Mouse (Mus musculus) spleen, adult 10 weeks (tissue): ENCODE data around the gene Blzf1. TPM values are rescaled to one million over a fixed set of nuclear protein-coding genes. Genes with fewer than 3 reads are reported as not detected.

Experiments
- polyA plus RNA-seq: library from polyadenylated mRNA; stranded (reverse); fragments of 350-450 nt; fragmentation: Illumina TruSeq; extraction: RNeasy Lipid Tissue Mini Kit (QIAGEN cat#74804); gene quantifications from one replicate; pipeline ENCODE4 v1.2.3, GENCODE M21; 2015; ENCODE audit warnings: low replicate concordance; ENCODE audit not compliant: insufficient read depth

Gene Blzf1
- polyA plus RNA-seq = 18.9 TPM

GRCm38 (mm10) chr1:164307124-164307751, at the start of gene Blzf1:
TSS of gene Blzf1 (minus strand) at chr1:164307489.

GRCm38 (mm10) chr1:164303821-164304220, 3.5 kb downstream of the Blzf1 start, which contains the start of gene Nme7:
TSS of gene Nme7 (plus strand) at chr1:164304121.

GRCm38 (mm10) chr1:164275455-164275954, 31.8 kb downstream of the Blzf1 start, which contains the start of gene Ccdc181:
TSS of gene Ccdc181 (plus strand) at chr1:164275585.

DNA sequence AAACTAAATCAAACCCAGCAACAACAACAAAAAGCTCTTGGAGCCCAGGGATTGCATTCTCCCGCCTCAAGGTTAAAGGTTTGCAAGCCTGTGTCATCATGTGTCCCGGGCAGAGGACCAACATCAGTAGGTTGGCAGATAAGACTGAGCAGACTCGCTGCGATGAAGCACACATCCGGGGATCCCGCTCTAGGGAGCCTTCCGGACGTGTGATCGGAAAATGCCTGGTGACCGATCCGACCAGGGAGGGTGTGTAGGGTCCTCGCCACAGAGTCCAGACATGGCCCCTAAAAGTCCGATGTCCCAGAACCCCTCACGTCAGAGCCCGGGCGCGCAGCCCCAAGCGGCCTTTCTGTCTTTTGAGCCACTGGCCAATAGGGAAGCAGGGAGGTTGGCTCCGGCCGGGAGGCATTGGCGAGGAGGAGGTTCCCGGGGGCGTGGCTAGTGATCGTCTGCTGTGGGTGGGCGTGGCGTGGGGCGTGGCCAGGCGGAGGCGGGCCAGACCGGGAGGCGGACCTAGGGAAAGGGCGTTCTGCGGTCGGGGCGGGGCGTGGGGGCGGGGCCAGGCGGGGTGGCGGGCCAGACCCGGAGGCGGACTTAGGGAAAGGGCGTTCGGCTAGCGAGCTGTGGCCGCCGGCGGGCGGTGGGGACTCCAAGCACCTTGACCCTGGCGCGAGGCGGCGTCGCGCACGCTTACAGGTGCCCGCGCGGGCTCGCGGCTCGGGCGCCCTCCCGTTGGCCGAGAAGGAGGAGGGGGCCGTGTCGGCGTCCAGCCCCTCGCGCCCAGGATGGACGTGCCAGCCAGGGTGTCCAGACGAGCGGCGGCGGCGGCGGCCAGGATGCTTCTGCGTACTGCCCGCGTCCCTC, 58.6 kb downstream of the Blzf1 start, which contains the start of gene Slc19a2:
Gene Slc19a2 (plus strand): TSS at position 582 of the 867 bp plus-strand sequence.

Other genes with a start within 250 kb of the Blzf1 start
- gene Sell, start 245.5 kb downstream of the Blzf1 start, polyA plus RNA-seq = 632 TPM
- 2.3 TPM for gene Selp, start 192.2 kb downstream of the Blzf1 start, polyA plus RNA-seq
- gene F5, start 155.7 kb downstream of the Blzf1 start, polyA plus RNA-seq = 3.4 TPM
- gene Slc19a2, start 58.4 kb downstream of the Blzf1 start, polyA plus RNA-seq = 3.9 TPM
- gene Ccdc181, start 31.9 kb downstream of the Blzf1 start, polyA plus RNA-seq = 14.0 TPM
- 16.1 TPM for gene Nme7, start 3.4 kb downstream of the Blzf1 start, polyA plus RNA-seq
- 40.7 TPM for gene Atp1b1, start 150.9 kb upstream of the Blzf1 start, polyA plus RNA-seq